Mouse (Mus musculus) E14TG2a.4 (cell line): ENCODE data around the gene Dgki.

ENCODE experiments used
- H3K27me3 ChIP-seq: 2 replicates; pipeline ENCODE4 v1.6.1; 2014; ENCODE audit warnings: low read length, control low read depth; ENCODE audit not compliant: insufficient read depth
- H3K36me3 ChIP-seq: 2 replicates; pipeline ENCODE4 v1.6.1; 2014; ENCODE audit warnings: low read length, control low read depth; ENCODE audit not compliant: insufficient read depth
- H3K4me1 ChIP-seq: replicated peaks from 2 replicates; pipeline ENCODE4 v1.6.1; 2014; ENCODE audit warnings: low read depth, low read length, control low read depth
- H3K4me3 ChIP-seq: replicated peaks from 2 replicates; pipeline ENCODE4 v1.5.1; 2014; ENCODE audit warnings: mild to moderate bottlenecking, low read length
- H3K9me3 ChIP-seq: 2 replicates; pipeline ENCODE4 v1.6.1; 2014; ENCODE audit warnings: low read length, control low read depth
- CTCF ChIP-seq: conservative IDR thresholded peaks from 2 replicates; pipeline ENCODE4 v1.5.1; 2014; ENCODE audit warnings: low read length
- NANOG ChIP-seq: IDR thresholded peaks from 2 replicates; pipeline ENCODE4 v1.6.1; 2014; ENCODE audit warnings: borderline replicate concordance, low read length, mixed read lengths
- POU5F1 ChIP-seq: IDR thresholded peaks from 2 replicates; pipeline ENCODE4 v1.6.1; 2014; ENCODE audit warnings: low read length, borderline replicate concordance

The Dgki gene

GRCm38 (mm10) chr6:37215655-37216054, 84.3 kb downstream of the Dgki start:
- Histone ChIP-seq H3K4me3 (no peak overlapping the region), H3K27me3 (peaks cover 4% of the 10 kb centered on the region; the same call in 1 of the 2 replicates), H3K9me3 (no peaks in the 10 kb centered on the region), H3K4me1 (peaks cover 54% of the 10 kb centered on the region), H3K36me3 (no peaks in the 10 kb centered on the region)
- TF ChIP-seq NANOG: no peak
- TF ChIP-seq CTCF: no peak
- no peak for TF ChIP-seq POU5F1

GRCm38 (mm10) chr6:37212930-37213329, 87.1 kb downstream of the Dgki start:
- no peaks in the 10 kb centered on the region for H3K9me3 ChIP-seq
- TF ChIP-seq CTCF: no peak
- no peak for TF ChIP-seq POU5F1
- no peak for TF ChIP-seq NANOG

GRCm38 (mm10) chr6:37211545-37212247, 88.3 kb downstream of the Dgki start:
- H3K4me3 ChIP-seq: no peak overlapping the region

More at GRCm38 (mm10) chr6:37212930-37213329, 87.1 kb downstream of the Dgki start:
- Histone ChIP-seq H3K36me3 (no peaks in the 10 kb centered on the region), H3K27me3 (peaks cover 7% of the 10 kb centered on the region; the same call in 1 of the 2 replicates), H3K4me3 (peak overlapping the region; percentile 29; the same call in 1 of the 2 replicates), H3K4me1 (peaks cover 62% of the 10 kb centered on the region)

GRCm38 (mm10) chr6:37202901-37203300, 97.1 kb downstream of the Dgki start:
- no peaks in the 10 kb centered on the region; the same call in 1 of the 2 replicates for H3K4me1 ChIP-seq
- no peak overlapping the region for H3K4me3 ChIP-seq
- H3K9me3 ChIP-seq: no peaks in the 10 kb centered on the region
- H3K27me3 ChIP-seq: no peaks in the 10 kb centered on the region
- TF ChIP-seq POU5F1 (no peak), NANOG (no peak), CTCF (no peak)
- no peaks in the 10 kb centered on the region for H3K36me3 ChIP-seq

More at GRCm38 (mm10) chr6:37211545-37212247, 88.3 kb downstream of the Dgki start:
- H3K4me1 ChIP-seq: peaks cover 55% of the 10 kb centered on the region
- H3K9me3 ChIP-seq: no peaks in the 10 kb centered on the region
- H3K27me3 ChIP-seq: peaks cover 7% of the 10 kb centered on the region; the same call in 1 of the 2 replicates
- no peaks in the 10 kb centered on the region for H3K36me3 ChIP-seq
- TF ChIP-seq NANOG: no peak
- TF ChIP-seq CTCF: no peak
- TF ChIP-seq POU5F1: no peak

- H3K4me1 ChIP-seq: peaks cover 6% of the 10 kb centered on the region
- TF ChIP-seq CTCF (no peak), NANOG (no peak), POU5F1 (no peak)
- no peaks in the 10 kb centered on the region for H3K27me3 ChIP-seq
- H3K4me3 ChIP-seq: no peak overlapping the region
- no peaks in the 10 kb centered on the region for H3K9me3 ChIP-seq
- no peaks in the 10 kb centered on the region for H3K36me3 ChIP-seq
Observed at GRCm38 (mm10) chr6:37200840-37201239, 99.1 kb downstream of the Dgki start.

GRCm38 (mm10) chr6:37199502-37199901, 100.5 kb downstream of the Dgki start:
- Histone ChIP-seq H3K4me1 (peaks cover 6% of the 10 kb centered on the region), H3K36me3 (no peaks in the 10 kb centered on the region), H3K4me3 (no peak overlapping the region), H3K27me3 (no peaks in the 10 kb centered on the region), H3K9me3 (no peaks in the 10 kb centered on the region)
- TF ChIP-seq POU5F1: no peak
- no peak for TF ChIP-seq CTCF
- no peak for TF ChIP-seq NANOG

GRCm38 (mm10) chr6:37197745-37198144, 102.2 kb downstream of the Dgki start:
- no peaks in the 10 kb centered on the region for H3K36me3 ChIP-seq
- peaks cover 6% of the 10 kb centered on the region for H3K4me1 ChIP-seq
- no peaks in the 10 kb centered on the region for H3K27me3 ChIP-seq
- H3K9me3 ChIP-seq: no peaks in the 10 kb centered on the region
- H3K4me3 ChIP-seq: no peak overlapping the region
- no peak for TF ChIP-seq POU5F1
- no peak for TF ChIP-seq CTCF
- no peak for TF ChIP-seq NANOG

GRCm38 (mm10) chr6:37196870-37197269, 103.1 kb downstream of the Dgki start:
- TF ChIP-seq POU5F1 (no peak), NANOG (no peak), CTCF (no peak)
- no peaks in the 10 kb centered on the region for H3K27me3 ChIP-seq
- no peaks in the 10 kb centered on the region for H3K9me3 ChIP-seq
- H3K4me3 ChIP-seq: no peak overlapping the region
- no peaks in the 10 kb centered on the region for H3K36me3 ChIP-seq
- peaks cover 6% of the 10 kb centered on the region for H3K4me1 ChIP-seq
